Mouse (Mus musculus): ENCODE measurements around the gene Zdhhc15. TPM values are rescaled to one million over a fixed set of nuclear protein-coding genes. Genes with fewer than 3 reads are reported as not detected.
A peak's percentile ranks its signal among the peaks of the same experiment; 100 is the strongest.
"Not testable (repeated sequence)": the region's sequence is repeated elsewhere in the genome, so short reads cannot be mapped to it uniquely, and the experiment has no call there.

The Zdhhc15 gene
- total RNA-seq (2021) = 1 to 10 TPM; 7.8 to 8.1 TPM
- long read RNA-seq, experiment 1, full-length matches to known transcripts = 4 of 5 reads
- long read RNA-seq, experiment 1, partial matches to known transcripts = 0 of 5 reads
- long read RNA-seq, experiment 1, other reads (novel, unspliced or antisense) = 1 of 5 reads
- long read RNA-seq, experiment 2, full-length matches to known transcripts = 2 of 6 reads
- long read RNA-seq, experiment 2, partial matches to known transcripts = 0 of 6 reads
- long read RNA-seq, experiment 2, other reads (novel, unspliced or antisense) = 4 of 6 reads

- intact Hi-C loops (cut with DNase I) = loop anchor here (10.0 kb wide), 1 partner anchor 186 kb away; the partner anchor contains the start of gene Uprt
- peak; percentile 59 to 61 for DNase-seq (ENCODE audit: low spot score in 2 of 2)
Observed at GRCm38 (mm10) chrX:104670757-104671549, at the start of gene Zdhhc15. TSS of gene Zdhhc15 (minus strand) at chrX:104671064.

GRCm38 (mm10) chrX:104707935-104708334 lies 37.1 kb upstream of the Zdhhc15 start:
- intact Hi-C loops (cut with DNase I) = no loop called here
- DNase-seq (ENCODE audit: low spot score in 2 of 2) = no peak

GRCm38 (mm10) chrX:104669850-104670756 lies 761 bp downstream of the Zdhhc15 start:
- peak in 1 of 2 experiments; percentile 1 for DNase-seq (ENCODE audit: low spot score in 2 of 2)
- intact Hi-C loops (cut with DNase I) = loop anchor here (10.0 kb wide), 1 partner anchor 185 kb away; the partner anchor contains the start of gene Uprt

GRCm38 (mm10) chrX:104656976-104657375 lies 13.9 kb downstream of the Zdhhc15 start:
- intact Hi-C loops (cut with DNase I) = no loop called here
- DNase-seq (ENCODE audit: low spot score in 2 of 2) = no peak

- intact Hi-C loops (cut with DNase I) = no loop called here
- DNase-seq (ENCODE audit: low spot score in 2 of 2) = no peak
Observed at GRCm38 (mm10) chrX:104612531-104612930, 58.3 kb downstream of the Zdhhc15 start.

- intact Hi-C loops (cut with DNase I); DNase-seq (ENCODE audit: low spot score in 2 of 2): not testable (repeated sequence)
Observed at GRCm38 (mm10) chrX:104603738-104604430, 67.0 kb downstream of the Zdhhc15 start.

GRCm38 (mm10) chrX:104602168-104602859 lies 68.5 kb downstream of the Zdhhc15 start:
- intact Hi-C loops (cut with DNase I); DNase-seq (ENCODE audit: low spot score in 2 of 2): not testable (repeated sequence)

- intact Hi-C loops (cut with DNase I) = no loop called here
- no peak for DNase-seq (ENCODE audit: low spot score in 2 of 2)
Observed at GRCm38 (mm10) chrX:104573946-104574345, 96.9 kb downstream of the Zdhhc15 start.

GRCm38 (mm10) chrX:104567497-104567896 lies 103.4 kb downstream of the Zdhhc15 start:
- intact Hi-C loops (cut with DNase I) = no loop called here
- DNase-seq (ENCODE audit: low spot score in 2 of 2) = no peak

- no peak for DNase-seq (ENCODE audit: low spot score in 2 of 2)
- intact Hi-C loops (cut with DNase I) = no loop called here
Observed at GRCm38 (mm10) chrX:104545283-104545682, 125.6 kb downstream of the Zdhhc15 start.

GRCm38 (mm10) chrX:104543919-104544595 lies 126.8 kb downstream of the Zdhhc15 start:
- no peak for DNase-seq (ENCODE audit: low spot score in 2 of 2)
- intact Hi-C loops (cut with DNase I) = no loop called here

GRCm38 (mm10) chrX:104542635-104543034 lies 128.2 kb downstream of the Zdhhc15 start:
- intact Hi-C loops (cut with DNase I) = no loop called here
- no peak for DNase-seq (ENCODE audit: low spot score in 2 of 2)

- peak in 1 of 2 experiments; percentile 1 for DNase-seq (ENCODE audit: low spot score in 2 of 2)
- intact Hi-C loops (cut with DNase I) = no loop called here
Observed at GRCm38 (mm10) chrX:104501765-104502164, 169.1 kb downstream of the Zdhhc15 start.

- no peak for DNase-seq (ENCODE audit: low spot score in 2 of 2)
- intact Hi-C loops (cut with DNase I) = loop anchor here (10.0 kb wide), 2 partner anchors 185 to 285 kb away; partner anchors contain the start of genes Nexmif and Zdhhc15
Observed at GRCm38 (mm10) chrX:104489626-104490355, 181.1 kb downstream of the Zdhhc15 start.

- intact Hi-C loops (cut with DNase I) = loop anchor here (10.0 kb wide), 2 partner anchors 186 to 284 kb away; partner anchors contain the start of genes Nexmif and Zdhhc15
Observed at GRCm38 (mm10) chrX:104488870-104489467, 181.9 kb downstream of the Zdhhc15 start.

GRCm38 (mm10) chrX:104488036-104488435 lies 182.8 kb downstream of the Zdhhc15 start:
- DNase-seq (ENCODE audit: low spot score in 2 of 2) = no peak
- intact Hi-C loops (cut with DNase I) = loop anchor here (10.0 kb wide), 2 partner anchors 187 to 283 kb away; partner anchors contain the start of genes Nexmif and Zdhhc15

More at GRCm38 (mm10) chrX:104488870-104489467, 181.9 kb downstream of the Zdhhc15 start:
- no peak for DNase-seq (ENCODE audit: low spot score in 2 of 2)

All from left cerebral cortex, postnatal 14 days (tissue).